Mouse (Mus musculus) frontal cortex, postnatal 25 days (tissue): ENCODE data around the gene Mybphl.

Source experiments
- DNase-seq, 2 experiments: peaks; one replicate each; pipeline ENCODE4 v3.0.0; 2022; ENCODE audit warnings: low spot score in 2 of 2

The Mybphl gene

GRCm38 (mm10) chr3:108364270-108364995, at the start of gene Mybphl:
TSS of gene Mybphl (plus strand) at chr3:108364911.
- DNase-seq = no peak

- no peak for DNase-seq
These were observed 46.2 kb upstream of the Mybphl start for GRCm38 (mm10) chr3:108318517-108318916.

GRCm38 (mm10) chr3:108321671-108322070, 43.0 kb upstream of the Mybphl start:
- no peak for DNase-seq

GRCm38 (mm10) chr3:108322136-108322535, 42.6 kb upstream of the Mybphl start:
- DNase-seq = no peak

- DNase-seq = no peak
These were observed 41.7 kb upstream of the Mybphl start for GRCm38 (mm10) chr3:108322962-108323361.

- no peak for DNase-seq
These were observed 39.9 kb upstream of the Mybphl start for GRCm38 (mm10) chr3:108324837-108325236.

GRCm38 (mm10) chr3:108325521-108325920, 39.2 kb upstream of the Mybphl start:
- no peak for DNase-seq

- no peak for DNase-seq
These were observed 37.4 kb upstream of the Mybphl start for GRCm38 (mm10) chr3:108327275-108327674.

- DNase-seq = no peak
These were observed 36.8 kb upstream of the Mybphl start for GRCm38 (mm10) chr3:108327916-108328315.

GRCm38 (mm10) chr3:108328441-108328841, 36.3 kb upstream of the Mybphl start:
- DNase-seq = peak in 1 of 2 experiments; percentile 37

GRCm38 (mm10) chr3:108330812-108331211, 33.9 kb upstream of the Mybphl start:
- no peak for DNase-seq

GRCm38 (mm10) chr3:108336878-108337277, 27.8 kb upstream of the Mybphl start:
- DNase-seq = no peak

GRCm38 (mm10) chr3:108341040-108341439, 23.7 kb upstream of the Mybphl start:
- DNase-seq = no peak

- no peak for DNase-seq
These were observed 22.5 kb upstream of the Mybphl start for GRCm38 (mm10) chr3:108342185-108342584.

GRCm38 (mm10) chr3:108345855-108346254, 18.9 kb upstream of the Mybphl start:
- DNase-seq = no peak

- no peak for DNase-seq
These were observed 16.3 kb upstream of the Mybphl start for GRCm38 (mm10) chr3:108348376-108348775.

- DNase-seq = no peak
These were observed 9.5 kb upstream of the Mybphl start for GRCm38 (mm10) chr3:108355245-108355644.

GRCm38 (mm10) chr3:108357051-108357450, 7.7 kb upstream of the Mybphl start:
- no peak for DNase-seq

GRCm38 (mm10) chr3:108358445-108358844, 6.3 kb upstream of the Mybphl start:
- DNase-seq = no peak

- no peak for DNase-seq
These were observed 3.8 kb upstream of the Mybphl start for GRCm38 (mm10) chr3:108360894-108361293.

GRCm38 (mm10) chr3:108363626-108364025, 1.1 kb upstream of the Mybphl start:
- DNase-seq = no peak

- no peak for DNase-seq
These were observed 2.5 kb downstream of the Mybphl start for GRCm38 (mm10) chr3:108367173-108367572.

GRCm38 (mm10) chr3:108367828-108368227, 3.1 kb downstream of the Mybphl start:
- no peak for DNase-seq

- DNase-seq = no peak
These were observed 4.0 kb downstream of the Mybphl start for GRCm38 (mm10) chr3:108368721-108369120.
